Mouse (Mus musculus) hindbrain, embryonic 13.5 days (tissue): ENCODE data around the gene Cyp2d10. TPM values are rescaled to one million over a fixed set of nuclear protein-coding genes. Genes with fewer than 3 reads are reported as not detected.
"Not testable (repeated sequence)": the region's sequence is repeated elsewhere in the genome, so short reads cannot be mapped to it uniquely, and the experiment has no call there.

ENCODE experiments used
- ATAC-seq: fragments of 200-750 bp; cut with Nextera tagmentation; 2 replicates; pipeline ENCODE4 v1.8.0; 2017; ENCODE audit warnings: moderate TSS enrichment; ENCODE audit not compliant: low FRiP score
- H3K27ac ChIP-seq: fragments of 300-500 bp; sonication (generic); 2 replicates; pipeline ENCODE4 v1.5.1; 2015; ENCODE audit warnings: inconsistent platforms, mild to moderate bottlenecking, moderate library complexity
- H3K27me3 ChIP-seq: fragments of 300-500 bp; sonication (generic); 2 replicates; pipeline ENCODE4 v1.6.1; 2015; ENCODE audit warnings: mild to moderate bottlenecking, inconsistent platforms
- H3K36me3 ChIP-seq: fragments of 300-500 bp; sonication (generic); 2 replicates; pipeline ENCODE4 v1.6.1; 2015; ENCODE audit warnings: mild to moderate bottlenecking, inconsistent platforms
- H3K4me1 ChIP-seq: fragments of 300-500 bp; sonication (generic); replicated peaks from 2 replicates; pipeline ENCODE4 v1.6.1; 2015; ENCODE audit warnings: inconsistent platforms
- H3K4me2 ChIP-seq: fragments of 300-500 bp; sonication (generic); 2 replicates; pipeline ENCODE4 v1.6.1; 2015; ENCODE audit warnings: inconsistent platforms, mild to moderate bottlenecking, moderate library complexity
- H3K4me3 ChIP-seq: fragments of 300-500 bp; sonication (generic); 2 replicates; pipeline ENCODE4 v1.5.1; 2015; ENCODE audit warnings: mild to moderate bottlenecking, inconsistent platforms
- H3K9ac ChIP-seq: fragments of 300-500 bp; sonication (generic); 2 replicates; pipeline ENCODE4 v1.6.1; 2015; ENCODE audit warnings: mild to moderate bottlenecking, inconsistent platforms
- H3K9me3 ChIP-seq: fragments of 300-500 bp; sonication (generic); 2 replicates; pipeline ENCODE4 v1.6.1; 2016; ENCODE audit warnings: inconsistent platforms
- WGBS: fragments of 180-500 bp; shearing (Covaris S2); methylation state at CpG from one replicate; pipeline ENCODE4 v1.1.7; 2015; 5-methylcytosine and 5-hydroxymethylcytosine counted together
- polyA plus RNA-seq: library from polyadenylated mRNA; unstranded; fragments of >200 nt; fragmentation: Nextera tagmentation; extraction: Ambion mirVana; gene quantifications from 2 replicates; pipeline ENCODE4 v1.2.1, GENCODE M21; 2015

Gene Cyp2d10
- not detected in 2 replicates for polyA plus RNA-seq

DNA sequence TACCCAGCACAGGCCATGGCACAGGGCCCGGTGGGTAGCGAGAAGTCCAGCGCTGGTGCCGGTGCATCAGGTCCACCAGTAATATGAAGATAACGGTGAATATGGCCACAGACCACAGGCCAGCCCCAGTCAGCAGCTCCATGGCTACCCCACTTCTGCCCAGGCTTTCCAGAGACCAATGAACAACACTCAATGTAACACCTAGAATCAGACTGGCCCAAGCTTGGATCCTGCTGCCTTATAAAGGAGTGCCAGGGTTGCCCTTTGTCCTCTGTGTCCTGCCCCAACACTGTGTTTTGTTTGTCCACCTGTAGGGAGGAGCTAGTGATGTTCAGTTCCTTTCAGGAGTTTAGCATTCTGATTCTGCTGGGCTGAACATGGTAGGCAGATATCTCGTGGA is at the start of gene Cyp2d10:
TSS of gene Cyp2d10 (minus strand) at position 215 of the 400 bp plus-strand sequence.
- ATAC-seq: no peak
- no peaks in the 10 kb centered on the region for H3K9me3 ChIP-seq

DNA sequence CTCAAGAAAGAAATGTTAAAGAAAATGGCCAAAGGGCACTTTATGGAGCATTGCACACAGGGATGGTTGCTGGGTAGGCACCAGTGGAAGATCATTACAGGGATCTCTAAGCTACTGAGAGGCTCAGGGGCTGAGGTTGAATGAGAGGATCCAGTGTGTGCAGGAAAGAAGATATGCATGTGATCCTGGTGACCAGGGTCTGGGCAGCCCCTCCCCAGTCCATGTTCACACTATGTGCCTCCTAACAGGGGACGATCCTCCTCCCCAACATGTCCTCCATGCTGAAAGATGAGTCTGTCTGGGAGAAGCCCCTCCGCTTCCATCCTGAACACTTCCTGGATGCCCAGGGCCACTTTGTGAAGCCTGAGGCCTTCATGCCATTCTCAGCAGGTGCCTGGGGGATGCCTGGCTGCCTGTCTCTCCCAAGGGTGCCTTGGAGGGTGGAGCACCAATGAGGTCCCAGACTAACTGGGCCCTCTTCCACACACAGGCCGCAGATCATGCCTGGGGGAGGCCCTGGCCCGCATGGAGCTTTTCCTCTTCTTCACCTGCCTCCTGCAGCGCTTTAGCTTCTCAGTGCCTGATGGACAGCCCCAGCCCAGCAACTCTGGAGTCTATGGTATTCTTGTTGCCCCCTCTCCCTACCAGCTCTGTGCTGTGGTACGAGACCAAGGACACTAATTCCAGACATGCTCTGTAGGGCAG is 49.2 kb upstream of the Cyp2d10 start:
- 90% methylated on average over 6 of the region's 6 CpGs for WGBS

More for the DNA sequence above, at the start of gene Cyp2d10:
- Histone ChIP-seq H3K27me3 (no peaks in the 10 kb centered on the region), H3K4me2 (no peak within 1 kb of the TSS), H3K4me3 (no peak within 1 kb of the TSS), H3K36me3 (no peaks in the 10 kb centered on the region), H3K9ac (no peak within 1 kb of the TSS), H3K27ac (no peak within 1 kb of the TSS), H3K4me1 (no peaks in the 10 kb centered on the region)
- WGBS: 91% methylated on average over 6 of the region's 6 CpGs

DNA sequence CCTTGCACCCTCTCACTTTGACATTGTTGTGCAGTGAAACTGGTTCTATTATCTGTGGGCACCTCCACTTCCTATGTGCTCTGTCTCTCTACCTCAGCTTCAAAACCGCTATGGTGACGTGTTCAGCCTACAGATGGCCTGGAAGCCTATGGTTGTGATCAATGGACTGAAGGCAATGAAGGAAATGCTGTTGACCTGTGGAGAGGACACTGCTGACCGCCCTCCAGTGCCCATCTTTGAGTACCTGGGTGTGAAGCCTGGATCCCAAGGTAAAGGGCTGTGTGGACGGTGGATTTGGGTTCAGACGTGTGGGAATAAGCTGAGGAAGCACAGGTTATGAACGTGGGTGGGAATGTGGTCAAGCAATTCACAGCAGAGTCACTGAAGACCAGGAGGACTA is 46.5 kb upstream of the Cyp2d10 start:
- H3K27ac ChIP-seq, H3K9me3 ChIP-seq, H3K4me1 ChIP-seq, ATAC-seq, H3K27me3 ChIP-seq, H3K9ac ChIP-seq, H3K36me3 ChIP-seq, H3K4me2 ChIP-seq, H3K4me3 ChIP-seq: not testable (repeated sequence)
- WGBS: 90% methylated on average over 6 of the region's 6 CpGs

More for the DNA sequence above, 49.2 kb upstream of the Cyp2d10 start:
- not testable (repeated sequence) for H3K4me2 ChIP-seq, H3K27ac ChIP-seq, ATAC-seq, H3K9me3 ChIP-seq, H3K4me1 ChIP-seq, H3K36me3 ChIP-seq, H3K9ac ChIP-seq, H3K4me3 ChIP-seq, H3K27me3 ChIP-seq

DNA sequence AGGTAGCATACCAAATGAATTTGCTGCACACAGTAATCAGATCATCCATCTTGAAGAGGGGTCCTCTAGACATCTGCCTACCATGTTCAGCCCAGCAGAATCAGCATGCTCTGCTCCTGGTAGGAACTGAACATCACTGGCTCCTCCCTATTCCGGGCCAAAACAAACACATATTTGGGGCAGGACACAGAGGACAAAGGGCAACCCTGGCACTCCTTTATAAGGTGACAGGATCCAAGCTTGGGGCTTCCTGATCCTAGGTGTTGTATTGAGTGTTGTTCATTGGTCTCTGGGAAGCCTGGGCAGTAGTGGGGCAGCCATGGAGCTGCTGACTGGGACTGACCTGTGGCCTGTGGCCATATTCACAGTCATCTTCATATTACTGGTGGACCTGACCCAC is 45.1 kb upstream of the Cyp2d10 start:
- WGBS: 88% methylated on average over 1 of the region's 1 CpGs
- not testable (repeated sequence) for H3K4me2 ChIP-seq

DNA sequence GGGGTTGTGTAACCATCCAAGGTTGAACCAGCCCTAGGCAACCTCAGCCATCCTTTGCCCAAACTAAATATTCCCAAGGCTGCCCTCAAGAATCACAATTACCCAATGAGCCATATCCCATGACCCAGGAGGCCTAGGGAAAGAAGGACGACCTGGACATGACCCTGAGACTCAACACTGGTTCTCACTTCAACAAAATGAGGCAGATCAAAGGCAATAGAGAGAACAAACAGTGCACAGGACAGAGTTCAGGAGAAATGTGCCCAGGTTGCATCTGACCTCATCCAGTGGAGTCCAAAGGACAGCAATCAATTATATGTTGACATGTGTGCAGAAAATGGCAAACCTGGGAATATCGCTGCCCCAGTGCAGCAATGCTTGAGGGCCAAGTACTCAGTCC is 43.0 kb upstream of the Cyp2d10 start:
- not testable (repeated sequence) for H3K27ac ChIP-seq, H3K9ac ChIP-seq, H3K36me3 ChIP-seq, H3K4me3 ChIP-seq, ATAC-seq, H3K4me2 ChIP-seq, H3K27me3 ChIP-seq, H3K9me3 ChIP-seq, H3K4me1 ChIP-seq
- 73% methylated on average over 2 of the region's 2 CpGs for WGBS

More for the DNA sequence above, 45.1 kb upstream of the Cyp2d10 start:
- not testable (repeated sequence) for H3K27ac ChIP-seq, ATAC-seq, H3K4me1 ChIP-seq, H3K4me3 ChIP-seq, H3K9me3 ChIP-seq, H3K27me3 ChIP-seq, H3K9ac ChIP-seq, H3K36me3 ChIP-seq

DNA sequence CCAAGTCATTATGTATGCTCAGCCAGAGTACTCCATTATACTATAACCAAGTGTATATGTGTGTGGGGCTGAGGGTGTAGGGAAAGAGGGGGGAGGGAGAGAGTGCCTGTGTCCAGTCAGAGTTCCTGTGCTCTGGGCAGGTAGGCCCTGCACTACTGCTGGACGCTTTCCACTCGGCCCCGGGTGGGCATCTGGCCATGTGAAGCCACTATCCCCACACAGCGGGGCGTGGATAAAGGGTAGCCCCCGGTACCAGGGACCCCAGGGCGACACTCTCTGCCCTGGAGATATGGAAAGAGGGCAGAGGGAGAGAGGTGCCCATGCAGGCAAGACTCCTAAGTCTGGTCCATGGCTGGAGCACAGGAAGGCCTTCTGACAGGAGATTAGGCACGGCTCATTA is 38.2 kb upstream of the Cyp2d10 start:
- Histone ChIP-seq H3K27me3 (no peaks in the 10 kb centered on the region), H3K4me2 (no peak overlapping the region), H3K4me1 (no peaks in the 10 kb centered on the region), H3K9me3 (no peaks in the 10 kb centered on the region), H3K4me3 (no peak overlapping the region), H3K27ac (no peak overlapping the region), H3K36me3 (no peaks in the 10 kb centered on the region), H3K9ac (no peak overlapping the region)
- WGBS: 72% methylated on average over 8 of the region's 8 CpGs
- no peak for ATAC-seq

DNA sequence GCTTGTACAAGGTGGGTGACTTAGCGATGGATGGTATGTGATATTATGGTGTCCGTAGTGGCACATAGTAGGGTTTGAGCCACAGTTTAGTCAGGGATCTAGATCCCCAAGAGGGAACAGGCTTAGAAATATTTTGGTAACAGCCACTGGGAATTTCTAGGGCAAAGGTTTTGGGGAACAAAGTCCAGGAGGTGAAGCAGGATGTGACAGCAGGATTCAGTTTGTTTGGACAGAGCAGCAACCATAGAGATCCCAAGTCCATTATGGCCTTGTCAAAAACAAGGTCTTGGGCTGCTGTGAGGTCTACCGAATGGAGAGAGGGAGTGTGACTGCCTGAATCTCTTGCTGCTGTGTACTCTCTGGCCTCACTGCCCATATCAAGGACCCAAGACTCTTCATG is 36.7 kb upstream of the Cyp2d10 start:
- no peak overlapping the region for H3K9ac ChIP-seq
- H3K4me1 ChIP-seq: no peaks in the 10 kb centered on the region
- WGBS: 89% methylated on average over 3 of the region's 3 CpGs
- no peaks in the 10 kb centered on the region for H3K9me3 ChIP-seq
- no peak overlapping the region for H3K27ac ChIP-seq
- H3K4me2 ChIP-seq: no peak overlapping the region
- no peak for ATAC-seq
- no peak overlapping the region for H3K4me3 ChIP-seq
- no peaks in the 10 kb centered on the region for H3K36me3 ChIP-seq
- no peaks in the 10 kb centered on the region for H3K27me3 ChIP-seq

DNA sequence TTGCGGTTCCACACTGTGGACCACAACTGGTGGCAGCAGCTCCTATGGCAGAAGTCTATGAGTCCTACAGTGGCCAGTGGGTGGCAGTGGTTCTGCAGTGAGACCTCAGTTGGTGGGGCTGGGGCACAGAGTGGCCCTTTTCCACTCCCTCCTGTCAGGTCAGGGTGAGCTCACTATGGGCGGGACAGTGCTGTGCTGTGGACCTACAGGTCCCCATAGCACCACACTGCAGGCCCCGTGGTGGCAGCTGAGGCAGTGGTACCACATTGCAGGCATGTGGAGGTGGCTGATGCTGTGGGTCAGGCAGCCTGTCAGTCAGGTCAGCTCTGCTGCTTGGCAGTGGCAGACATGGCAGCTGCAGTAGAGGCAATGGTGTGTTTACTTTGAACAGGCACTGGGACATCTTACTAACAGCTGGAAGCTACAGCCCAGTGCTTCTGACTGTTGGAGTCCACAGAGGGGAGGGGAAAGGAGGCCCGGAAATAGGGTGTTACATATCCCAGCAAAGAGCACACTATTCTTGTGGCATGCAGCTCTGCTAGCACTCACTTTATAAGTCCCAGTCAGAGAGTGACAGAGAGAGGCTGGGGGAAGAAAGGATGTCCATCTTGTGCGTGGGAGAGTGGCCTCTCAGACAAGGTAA is 31.1 kb upstream of the Cyp2d10 start:
- H3K27ac ChIP-seq: no peak overlapping the region
- H3K27me3 ChIP-seq: no peaks in the 10 kb centered on the region
- H3K9ac ChIP-seq: no peak overlapping the region
- H3K4me3 ChIP-seq: no peak overlapping the region
- WGBS: 77% methylated on average over 5 of the region's 5 CpGs
- H3K4me2 ChIP-seq: no peak overlapping the region
- H3K9me3 ChIP-seq: 0 out of 2 replicates have a peak, but pooled peaks cover 8% of the 10 kb centered on the region
- ATAC-seq: no peak
- H3K36me3 ChIP-seq: no peaks in the 10 kb centered on the region
- H3K4me1 ChIP-seq: no peaks in the 10 kb centered on the region

DNA sequence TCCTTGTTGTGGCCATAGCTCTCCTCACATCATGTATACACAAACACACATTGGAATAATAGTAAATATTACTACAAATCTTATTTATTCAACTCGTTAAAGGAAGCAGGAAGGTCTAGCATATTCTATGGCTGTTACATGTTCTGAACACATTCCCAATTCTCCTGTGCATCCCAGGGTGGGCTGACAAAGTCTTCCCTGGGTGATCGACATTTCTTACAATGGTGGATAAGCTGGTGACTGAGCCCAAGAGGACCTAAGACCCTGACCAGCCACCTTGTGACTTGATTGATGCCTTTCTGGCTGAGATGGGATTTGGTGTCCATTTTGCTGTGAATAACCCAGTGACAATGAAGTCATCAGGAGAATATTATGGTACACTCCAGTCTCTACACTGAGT is 28.6 kb upstream of the Cyp2d10 start:
- no peak overlapping the region for H3K9ac ChIP-seq
- H3K4me2 ChIP-seq: no peak overlapping the region
- no peaks in the 10 kb centered on the region for H3K27me3 ChIP-seq
- H3K36me3 ChIP-seq: no peaks in the 10 kb centered on the region
- no peaks in the 10 kb centered on the region for H3K4me1 ChIP-seq
- no peak for ATAC-seq
- no peak overlapping the region for H3K27ac ChIP-seq
- 0 out of 2 replicates have a peak, but pooled peaks cover 16% of the 10 kb centered on the region for H3K9me3 ChIP-seq
- WGBS: 92% methylated on average over 2 of the region's 2 CpGs
- no peak overlapping the region for H3K4me3 ChIP-seq

DNA sequence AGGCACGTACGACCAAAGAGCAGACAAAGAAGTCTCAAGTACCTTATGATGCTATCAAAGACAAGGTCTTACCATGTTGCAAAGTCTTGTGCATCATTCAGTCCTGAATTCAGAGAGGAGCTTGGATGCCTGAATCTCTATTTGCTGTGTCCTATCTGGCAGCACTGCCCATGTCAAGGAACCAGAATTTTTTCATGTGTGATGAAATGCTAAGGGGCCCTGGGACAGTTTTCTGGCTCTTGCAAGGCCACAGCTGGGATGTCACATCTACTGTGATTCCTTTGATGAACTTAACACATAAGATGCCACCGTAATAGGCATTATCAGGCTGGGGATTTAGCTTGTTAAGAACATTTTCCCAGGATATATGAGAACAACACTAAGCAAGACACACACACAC is 28.0 kb upstream of the Cyp2d10 start:
- H3K27ac ChIP-seq: no peak overlapping the region

DNA sequence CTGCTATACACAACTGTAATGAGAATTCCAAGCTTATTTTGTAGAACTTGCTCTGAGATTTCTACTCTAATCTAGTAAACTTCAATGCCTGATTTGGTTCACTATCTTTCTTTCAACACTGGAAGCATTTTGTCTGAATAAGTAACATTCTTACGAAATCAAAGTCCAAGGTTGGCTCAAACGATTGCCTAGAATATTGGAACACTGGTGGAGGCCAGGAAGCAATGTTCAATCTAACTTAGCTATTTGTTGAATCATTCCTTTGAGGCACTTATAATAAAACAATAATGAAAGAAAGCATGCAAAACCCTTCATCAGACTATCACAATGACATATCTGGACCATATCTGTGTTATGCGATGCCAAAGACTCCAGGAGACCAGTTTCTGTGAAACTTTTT is 27.5 kb upstream of the Cyp2d10 start:
- Histone ChIP-seq H3K36me3 (no peaks in the 10 kb centered on the region), H3K4me3 (no peak overlapping the region), H3K9me3 (peaks cover 23% of the 10 kb centered on the region; the same call in 1 of the 2 replicates), H3K4me2 (no peak overlapping the region), H3K4me1 (no peaks in the 10 kb centered on the region), H3K27ac (no peak overlapping the region), H3K27me3 (no peaks in the 10 kb centered on the region), H3K9ac (no peak overlapping the region)
- ATAC-seq: no peak
- 94% methylated on average over 3 of the region's 3 CpGs for WGBS

More for the DNA sequence above, 28.0 kb upstream of the Cyp2d10 start:
- H3K9ac ChIP-seq: no peak overlapping the region
- no peak overlapping the region for H3K4me3 ChIP-seq
- H3K9me3 ChIP-seq: peaks cover 19% of the 10 kb centered on the region; the same call in 1 of the 2 replicates
- ATAC-seq: no peak
- no peak overlapping the region for H3K4me2 ChIP-seq
- no peaks in the 10 kb centered on the region for H3K36me3 ChIP-seq
- no peaks in the 10 kb centered on the region for H3K27me3 ChIP-seq
- 86% methylated on average over 3 of the region's 3 CpGs for WGBS
- H3K4me1 ChIP-seq: no peaks in the 10 kb centered on the region

DNA sequence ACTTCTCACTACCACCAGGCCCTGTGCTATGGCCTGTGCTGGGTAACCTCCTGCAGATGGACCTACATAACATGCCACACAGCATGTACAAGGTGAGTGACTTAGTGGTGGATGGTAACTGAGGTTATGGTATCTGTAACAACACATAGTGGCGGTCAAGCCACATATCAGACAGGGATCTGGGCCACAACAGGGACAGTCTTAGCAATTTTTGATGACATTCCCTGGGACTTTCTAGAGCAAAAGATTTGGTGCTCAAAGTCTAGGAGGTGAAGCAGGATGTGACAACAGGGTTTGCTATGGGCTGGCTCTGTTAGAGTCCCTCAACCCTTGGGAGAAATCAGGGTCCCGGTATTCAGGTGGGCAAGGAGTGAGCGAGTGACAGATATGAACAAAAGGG is 26.6 kb upstream of the Cyp2d10 start:
- no peak for ATAC-seq
- H3K4me1 ChIP-seq: no peaks in the 10 kb centered on the region
- H3K27ac ChIP-seq: no peak overlapping the region
- H3K4me2 ChIP-seq: no peak overlapping the region
- H3K27me3 ChIP-seq: no peaks in the 10 kb centered on the region
- peaks cover 23% of the 10 kb centered on the region; the same call in 1 of the 2 replicates for H3K9me3 ChIP-seq
- H3K36me3 ChIP-seq: no peaks in the 10 kb centered on the region
- H3K9ac ChIP-seq: no peak overlapping the region
- 95% methylated on average over 3 of the region's 3 CpGs for WGBS
- no peak overlapping the region for H3K4me3 ChIP-seq

DNA sequence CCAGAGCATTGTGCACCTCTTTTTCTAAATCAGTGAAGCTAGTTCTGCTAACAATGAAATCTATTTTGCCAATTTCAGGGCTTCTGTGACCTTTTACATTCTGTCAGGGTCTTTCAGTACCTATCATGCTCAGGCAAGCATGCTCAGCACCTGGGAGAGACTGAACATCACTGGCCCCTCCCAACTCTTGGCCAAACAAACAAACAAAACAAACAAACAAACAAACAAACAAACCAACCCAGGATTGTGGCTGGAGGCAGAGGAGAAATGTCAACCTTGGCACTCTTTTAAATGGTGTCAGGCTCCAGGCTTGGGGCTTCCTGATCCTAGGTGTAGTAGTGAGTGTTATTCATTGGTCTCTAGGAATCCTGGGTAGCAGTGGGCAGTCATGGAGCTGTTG is 26.1 kb upstream of the Cyp2d10 start, which contains the start of gene Cyp2d9:
TSS of gene Cyp2d9 (plus strand) at position 301 of the 400 bp plus-strand sequence.
- ATAC-seq: no peak
- Histone ChIP-seq H3K9me3 (peaks cover 23% of the 10 kb centered on the region; the same call in 1 of the 2 replicates), H3K27me3 (no peaks in the 10 kb centered on the region), H3K4me3 (no peak within 1 kb of the TSS), H3K36me3 (no peaks in the 10 kb centered on the region), H3K9ac (no peak within 1 kb of the TSS), H3K27ac (no peak within 1 kb of the TSS), H3K4me2 (no peak within 1 kb of the TSS), H3K4me1 (no peaks in the 10 kb centered on the region)
